Mouse (Mus musculus): ENCODE results near the gene Fam193a. TPM values are rescaled to one million over a fixed set of nuclear protein-coding genes. Genes with fewer than 3 reads are reported as not detected.

The Fam193a gene
- polyA plus RNA-seq, 1 experiment = 40.2 TPM

DNA sequence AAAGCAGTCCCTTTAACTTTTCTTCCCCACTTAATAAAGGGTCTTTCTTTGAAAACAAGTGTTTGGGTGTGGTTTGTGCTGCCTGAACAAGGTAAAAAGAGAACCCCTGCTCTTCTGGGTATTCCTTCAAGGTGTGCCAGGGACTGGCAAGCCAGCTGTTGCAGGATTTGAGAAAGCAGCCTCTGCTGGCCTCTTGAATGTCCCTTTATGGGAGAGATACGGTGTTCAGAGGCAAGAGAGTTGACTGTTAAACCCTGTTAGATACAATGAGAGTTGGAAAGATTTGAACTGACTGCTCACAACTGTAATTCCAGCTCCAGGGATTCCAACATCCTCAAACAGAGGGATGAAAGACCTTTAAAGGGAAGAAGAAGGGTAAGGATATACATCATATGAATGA lies 35.7 kb upstream of the Fam193a start:
- no peak overlapping the region for H3K9ac ChIP-seq (ENCODE audit: low read depth, poor library complexity, severe bottlenecking)
- no peak overlapping the region for H3K4me3 ChIP-seq (ENCODE audit: low read depth, low read length)
- TF ChIP-seq POLR2A (IDR thresholded peaks at IDR 0.05; ENCODE audit: insufficient read depth, low read length) (no peak), CTCF (IDR thresholded peaks at IDR 0.05; ENCODE audit: low read depth, low read length) (no peak), EP300 (IDR thresholded peaks at IDR 0.05; ENCODE audit: insufficient read depth, low read depth, low read length) (no peak)
- H3K36me3 ChIP-seq (ENCODE audit: control insufficient read depth, insufficient read depth, low read length, poor library complexity, severe bottlenecking) = peaks cover 7% of the 10 kb centered on the region; the same call in 1 of the 2 replicates
- H3K4me1 ChIP-seq (ENCODE audit: control insufficient read depth, insufficient read depth, low read length) = no peaks in the 10 kb centered on the region
- H3K27ac ChIP-seq (ENCODE audit: insufficient read depth, low read length) = no peak overlapping the region
- no peaks in the 10 kb centered on the region for H3K9me3 ChIP-seq (replicated peaks; ENCODE audit: control insufficient read depth, insufficient read depth, low read length, poor library complexity, severe bottlenecking)
- H3K27me3 ChIP-seq (ENCODE audit: control insufficient read depth, insufficient read depth, low read length, poor library complexity, severe bottlenecking) = no peaks in the 10 kb centered on the region

DNA sequence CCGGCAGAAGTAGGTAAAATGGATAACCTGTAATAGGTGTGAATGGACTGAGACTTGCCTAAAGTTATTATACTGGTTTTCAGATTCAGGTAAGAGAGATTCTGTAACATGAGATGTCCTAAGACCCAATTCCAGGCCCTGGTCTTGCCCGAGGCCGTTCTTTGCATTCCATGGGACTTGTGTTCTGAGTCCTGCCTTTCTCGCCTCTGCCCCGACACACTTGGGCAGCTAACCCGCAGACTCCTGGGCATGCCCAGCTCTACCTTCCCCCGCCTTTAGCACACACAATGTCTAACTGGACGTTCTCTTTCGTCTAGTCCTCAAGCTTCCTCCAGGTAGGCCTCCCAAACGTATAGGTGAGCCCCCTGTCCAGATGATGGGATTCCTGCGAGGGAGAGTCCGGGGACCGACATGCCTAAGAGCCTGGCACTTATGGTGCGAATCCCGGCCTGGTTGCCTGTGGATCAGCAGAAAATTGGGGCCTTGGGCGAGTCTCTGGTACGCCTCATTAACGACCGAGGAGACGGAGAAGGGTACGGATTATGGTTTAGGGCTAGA lies 34.1 kb upstream of the Fam193a start:
- peak overlapping the region; percentile 92 for H3K9ac ChIP-seq (ENCODE audit: low read depth, poor library complexity, severe bottlenecking)
- no peaks in the 10 kb centered on the region for H3K9me3 ChIP-seq (replicated peaks; ENCODE audit: control insufficient read depth, insufficient read depth, low read length, poor library complexity, severe bottlenecking)
- peak overlapping the region; percentile 92 for H3K27ac ChIP-seq (ENCODE audit: insufficient read depth, low read length)
- no peaks in the 10 kb centered on the region for H3K4me1 ChIP-seq (ENCODE audit: control insufficient read depth, insufficient read depth, low read length)
- H3K36me3 ChIP-seq (ENCODE audit: control insufficient read depth, insufficient read depth, low read length, poor library complexity, severe bottlenecking) = peaks cover 14% of the 10 kb centered on the region; the same call in 1 of the 2 replicates
- H3K4me3 ChIP-seq (ENCODE audit: low read depth, low read length) = peak overlapping the region; percentile 98
- TF ChIP-seq POLR2A (IDR thresholded peaks at IDR 0.05; ENCODE audit: insufficient read depth, low read length) (no peak), CTCF (IDR thresholded peaks at IDR 0.05; ENCODE audit: low read depth, low read length) (no peak), EP300 (IDR thresholded peaks at IDR 0.05; ENCODE audit: insufficient read depth, low read depth, low read length) (no peak)
- no peaks in the 10 kb centered on the region for H3K27me3 ChIP-seq (ENCODE audit: control insufficient read depth, insufficient read depth, low read length, poor library complexity, severe bottlenecking)

DNA sequence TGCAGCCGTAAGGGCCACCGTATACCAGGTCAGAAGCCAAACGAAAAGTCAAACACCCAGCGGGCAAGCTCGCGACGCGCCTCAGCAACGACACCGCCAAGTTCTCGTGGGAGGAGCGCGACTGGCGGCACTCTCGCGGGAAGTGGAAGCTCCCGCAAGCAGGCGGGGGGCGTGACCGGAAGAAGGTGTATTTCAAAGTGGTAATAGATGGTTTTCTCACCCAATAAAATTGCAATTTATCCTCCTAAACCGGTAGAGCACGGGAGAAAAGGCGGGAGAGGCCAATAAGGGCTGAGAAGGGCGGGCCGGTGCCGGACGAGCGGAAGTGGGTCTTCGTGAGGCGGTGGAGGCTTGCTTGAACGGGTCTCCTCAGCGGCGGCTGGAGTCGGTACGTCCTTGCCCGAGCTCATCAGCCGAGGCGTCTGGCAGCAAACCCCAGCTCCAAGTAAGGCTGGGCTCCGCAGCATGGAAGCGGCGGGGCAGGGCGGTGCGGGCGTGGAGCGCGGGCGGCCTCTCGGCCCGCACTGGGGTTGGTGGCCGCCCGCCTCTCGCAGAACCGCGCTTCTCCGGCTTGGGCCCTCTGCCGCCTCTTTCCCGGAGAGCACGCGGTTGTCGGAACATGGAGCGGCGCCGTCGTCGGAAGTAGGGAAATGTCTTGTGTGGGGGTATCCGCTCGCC lies 33.5 kb upstream of the Fam193a start, which contains the start of gene Rnf4:
Gene Rnf4, plus strand, starts transcription at position 193 of the 678 bp plus-strand sequence.
- H3K9ac ChIP-seq (ENCODE audit: low read depth, poor library complexity, severe bottlenecking) = peak within 1 kb of the TSS; percentile 98
- peak within 1 kb of the TSS; percentile 92 for H3K27ac ChIP-seq (ENCODE audit: insufficient read depth, low read length)
- H3K36me3 ChIP-seq (ENCODE audit: control insufficient read depth, insufficient read depth, low read length, poor library complexity, severe bottlenecking) = peaks cover 17% of the 10 kb centered on the region; the same call in 1 of the 2 replicates
- H3K4me1 ChIP-seq (ENCODE audit: control insufficient read depth, insufficient read depth, low read length) = no peaks in the 10 kb centered on the region
- H3K9me3 ChIP-seq (replicated peaks; ENCODE audit: control insufficient read depth, insufficient read depth, low read length, poor library complexity, severe bottlenecking) = no peaks in the 10 kb centered on the region
- H3K27me3 ChIP-seq (ENCODE audit: control insufficient read depth, insufficient read depth, low read length, poor library complexity, severe bottlenecking) = no peaks in the 10 kb centered on the region
- peak within 1 kb of the TSS; percentile 98 for H3K4me3 ChIP-seq (ENCODE audit: low read depth, low read length)
- TF ChIP-seq EP300 (IDR thresholded peaks at IDR 0.05; ENCODE audit: insufficient read depth, low read depth, low read length) (0 out of 2 replicates have a peak, but pooled peaks have one; percentile 31), POLR2A (IDR thresholded peaks at IDR 0.05; ENCODE audit: insufficient read depth, low read length) (peak; percentile 95), CTCF (IDR thresholded peaks at IDR 0.05; ENCODE audit: low read depth, low read length) (no peak)

DNA sequence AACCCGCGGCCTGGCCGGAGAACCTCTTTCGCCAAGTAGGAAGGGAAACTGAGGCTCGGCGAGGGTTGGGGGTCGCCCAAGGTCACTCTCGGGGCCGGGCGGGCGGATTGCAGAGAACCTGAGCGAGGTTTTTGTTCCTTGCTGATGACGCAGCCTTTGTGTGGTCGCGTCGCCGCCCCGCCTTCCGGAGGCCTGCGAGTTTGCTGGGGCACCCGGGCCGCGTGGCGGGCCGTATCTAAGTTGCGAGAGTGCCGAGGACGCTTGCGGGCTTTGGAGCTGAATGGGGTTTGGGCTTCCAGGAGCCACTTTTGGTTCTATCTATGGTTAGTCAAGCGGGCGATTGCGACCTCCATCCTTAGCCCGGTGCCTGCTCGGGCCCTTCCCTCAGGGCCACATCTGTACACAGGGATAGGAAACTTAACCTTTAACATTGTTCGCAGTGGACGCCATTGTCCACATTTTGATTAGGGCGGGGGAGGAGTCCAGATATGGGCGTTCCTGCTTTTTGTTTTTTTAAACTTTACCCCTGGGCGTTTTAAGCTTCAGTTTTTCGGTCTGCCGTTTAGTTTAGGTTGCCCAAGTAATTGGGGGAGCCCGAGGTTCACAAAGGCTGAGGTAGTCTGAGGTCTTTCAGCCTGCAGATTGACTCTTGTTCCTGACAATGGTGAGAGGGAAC lies 32.8 kb upstream of the Fam193a start:
- H3K36me3 ChIP-seq (ENCODE audit: control insufficient read depth, insufficient read depth, low read length, poor library complexity, severe bottlenecking) = peaks cover 23% of the 10 kb centered on the region; the same call in 1 of the 2 replicates
- peak overlapping the region; percentile 86 for H3K27ac ChIP-seq (ENCODE audit: insufficient read depth, low read length)
- H3K4me3 ChIP-seq (ENCODE audit: low read depth, low read length) = peak overlapping the region; percentile 98
- no peaks in the 10 kb centered on the region for H3K27me3 ChIP-seq (ENCODE audit: control insufficient read depth, insufficient read depth, low read length, poor library complexity, severe bottlenecking)
- peak overlapping the region; percentile 98 for H3K9ac ChIP-seq (ENCODE audit: low read depth, poor library complexity, severe bottlenecking)
- TF ChIP-seq EP300 (IDR thresholded peaks at IDR 0.05; ENCODE audit: insufficient read depth, low read depth, low read length) (no peak), CTCF (IDR thresholded peaks at IDR 0.05; ENCODE audit: low read depth, low read length) (no peak), POLR2A (IDR thresholded peaks at IDR 0.05; ENCODE audit: insufficient read depth, low read length) (no peak)
- no peaks in the 10 kb centered on the region for H3K9me3 ChIP-seq (replicated peaks; ENCODE audit: control insufficient read depth, insufficient read depth, low read length, poor library complexity, severe bottlenecking)
- no peaks in the 10 kb centered on the region for H3K4me1 ChIP-seq (ENCODE audit: control insufficient read depth, insufficient read depth, low read length)

DNA sequence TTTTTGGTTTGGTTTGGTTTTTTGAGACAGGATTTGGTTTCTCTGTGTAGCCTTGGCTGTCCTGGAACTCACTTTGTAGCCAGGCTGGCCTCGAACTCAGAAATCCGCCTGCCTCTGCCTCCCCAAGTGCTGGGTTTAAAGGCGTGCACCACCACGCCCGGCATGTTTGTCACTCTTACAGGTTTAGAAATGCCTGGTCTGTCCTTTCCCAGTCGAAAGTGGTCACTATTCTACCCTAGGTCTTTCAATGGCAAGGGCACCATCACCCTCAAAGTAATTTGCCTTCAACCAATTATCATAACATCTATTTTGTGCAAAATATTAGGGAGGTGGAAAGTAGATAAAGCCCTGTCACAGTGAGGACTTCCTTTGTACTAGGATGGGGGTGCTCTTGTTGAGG lies 29.5 kb upstream of the Fam193a start:
- H3K4me1 ChIP-seq (ENCODE audit: control insufficient read depth, insufficient read depth, low read length) = no peaks in the 10 kb centered on the region
- no peak for TF ChIP-seq CTCF (IDR thresholded peaks at IDR 0.05; ENCODE audit: low read depth, low read length)
- no peak for TF ChIP-seq EP300 (IDR thresholded peaks at IDR 0.05; ENCODE audit: insufficient read depth, low read depth, low read length)
- TF ChIP-seq POLR2A (IDR thresholded peaks at IDR 0.05; ENCODE audit: insufficient read depth, low read length) = no peak
- peaks cover 52% of the 10 kb centered on the region for H3K36me3 ChIP-seq (ENCODE audit: control insufficient read depth, insufficient read depth, low read length, poor library complexity, severe bottlenecking)
- no peaks in the 10 kb centered on the region for H3K27me3 ChIP-seq (ENCODE audit: control insufficient read depth, insufficient read depth, low read length, poor library complexity, severe bottlenecking)
- H3K9ac ChIP-seq (ENCODE audit: low read depth, poor library complexity, severe bottlenecking) = no peak overlapping the region
- no peak overlapping the region for H3K27ac ChIP-seq (ENCODE audit: insufficient read depth, low read length)
- H3K9me3 ChIP-seq (replicated peaks; ENCODE audit: control insufficient read depth, insufficient read depth, low read length, poor library complexity, severe bottlenecking) = no peaks in the 10 kb centered on the region
- H3K4me3 ChIP-seq (ENCODE audit: low read depth, low read length) = no peak overlapping the region
